Mouse (Mus musculus): ENCODE measurements around the gene Cd44. TPM values are rescaled to one million over a fixed set of nuclear protein-coding genes. Genes with fewer than 3 reads are reported as not detected.

The Cd44 gene
- total RNA-seq, 1 experiment from 2014 or later = 180 TPM

DNA sequence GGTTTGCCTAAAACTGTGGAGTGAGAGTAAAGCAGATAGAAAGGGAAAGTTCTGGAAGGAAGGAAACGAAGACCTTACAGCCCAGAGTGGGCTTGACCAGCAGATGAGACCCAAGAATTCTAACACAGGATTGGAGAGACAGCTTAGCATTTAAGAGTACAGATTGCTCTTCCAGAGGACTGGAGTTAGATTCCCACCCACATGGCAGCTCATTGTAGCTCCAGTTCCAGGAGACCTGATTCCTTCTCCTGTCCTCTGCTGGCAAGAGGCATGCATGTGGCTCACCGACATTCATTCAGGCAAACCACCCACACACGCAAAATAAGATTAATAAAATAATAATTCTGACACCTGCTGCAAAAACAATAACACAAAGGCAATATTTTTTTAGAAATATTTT lies 20.6 kb upstream of the Cd44 start:
- no peak for ATAC-seq (replicated peaks in 1 of 2; ENCODE audit: insufficient read depth in 1 of 2, low FRiP score in 2 of 2, low TSS enrichment in 1 of 2, low read depth in 1 of 2, poor library complexity in 2 of 2, severe bottlenecking in 2 of 2)

GRCm38 (mm10) chr2:102918301-102918700 lies 16.8 kb upstream of the Cd44 start:
- no peak for ATAC-seq (replicated peaks in 1 of 2; ENCODE audit: insufficient read depth in 1 of 2, low FRiP score in 2 of 2, low TSS enrichment in 1 of 2, low read depth in 1 of 2, poor library complexity in 2 of 2, severe bottlenecking in 2 of 2)

DNA sequence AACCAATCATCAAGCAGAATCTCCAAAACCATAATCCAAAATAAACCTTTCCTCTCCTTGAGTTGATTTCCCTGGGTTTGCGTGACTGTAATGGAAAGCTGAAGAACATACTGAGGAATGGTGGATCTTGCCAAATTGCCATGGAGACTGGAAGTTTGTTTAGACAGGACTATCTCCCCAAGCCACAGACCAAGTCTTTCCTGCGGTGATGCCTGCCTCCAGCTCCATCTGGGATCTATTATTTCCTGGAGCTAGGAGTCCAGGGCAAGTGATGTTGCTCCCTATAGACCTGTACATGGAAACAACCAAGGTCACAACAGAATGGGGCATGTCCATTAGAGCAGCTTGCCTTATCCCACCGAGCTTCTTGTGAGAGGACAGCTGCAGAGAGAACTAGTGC lies 15.1 kb upstream of the Cd44 start:
- no peak for ATAC-seq (replicated peaks in 1 of 2; ENCODE audit: insufficient read depth in 1 of 2, low FRiP score in 2 of 2, low TSS enrichment in 1 of 2, low read depth in 1 of 2, poor library complexity in 2 of 2, severe bottlenecking in 2 of 2)

DNA sequence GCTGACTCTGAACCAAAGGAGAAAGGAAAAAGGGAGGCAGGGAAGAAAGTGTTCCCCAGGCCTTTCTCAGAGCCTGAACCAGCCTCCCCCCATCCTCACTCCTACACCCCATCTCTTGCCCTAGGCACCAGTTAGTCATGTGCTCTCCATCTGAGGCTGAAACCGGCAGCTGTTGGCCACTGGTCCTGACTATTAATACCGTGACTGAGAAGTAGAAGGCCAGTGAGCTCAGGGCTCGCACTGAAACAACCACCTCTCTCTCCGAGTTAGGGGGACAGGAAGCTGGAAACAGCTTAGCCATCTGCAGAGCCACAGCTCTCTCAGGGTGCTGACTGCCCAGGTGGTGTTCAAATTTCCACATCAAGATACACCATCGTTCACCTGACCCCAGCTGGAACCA lies 13.2 kb upstream of the Cd44 start:
- ATAC-seq (replicated peaks in 1 of 2; ENCODE audit: insufficient read depth in 1 of 2, low FRiP score in 2 of 2, low TSS enrichment in 1 of 2, low read depth in 1 of 2, poor library complexity in 2 of 2, severe bottlenecking in 2 of 2) = peak in 1 of 2 experiments; percentile 27; a peak in 2 of 4 replicates

DNA sequence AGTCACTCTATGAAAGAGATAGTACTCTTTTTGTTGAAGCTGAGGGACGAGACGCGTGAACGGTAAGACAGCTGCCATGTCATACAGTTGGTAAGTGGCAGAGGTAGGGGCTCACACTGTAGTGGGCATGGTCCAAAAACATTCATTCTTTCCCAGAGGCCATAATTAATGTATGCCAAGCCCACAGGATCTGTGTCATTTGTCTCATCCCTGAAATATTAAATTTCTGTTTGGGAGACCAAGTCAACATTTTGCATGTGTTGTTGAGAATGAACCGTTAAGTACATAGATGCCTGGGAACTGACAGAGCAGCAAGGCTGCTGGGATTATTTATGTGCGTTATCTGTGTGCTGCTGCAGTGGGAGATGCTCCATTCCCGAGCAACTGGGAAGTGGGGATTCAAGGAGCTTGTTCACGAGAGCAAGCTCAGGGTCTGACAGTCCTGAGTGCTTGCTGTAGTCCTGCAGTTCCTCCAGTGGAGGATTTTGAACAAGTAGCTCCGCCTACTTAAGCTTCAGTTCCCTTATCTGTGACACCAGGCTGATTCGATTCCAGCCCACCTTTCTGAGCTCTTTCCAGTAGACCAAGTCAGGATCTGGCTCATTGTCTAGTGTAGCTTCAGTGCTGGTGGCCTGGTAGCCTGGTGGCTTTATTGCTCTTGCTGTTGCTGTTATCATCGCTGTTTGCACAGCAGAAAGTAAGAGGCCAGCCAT lies 12.5 kb upstream of the Cd44 start:
- peak; percentile 81 to 92 for ATAC-seq (replicated peaks in 1 of 2; ENCODE audit: insufficient read depth in 1 of 2, low FRiP score in 2 of 2, low TSS enrichment in 1 of 2, low read depth in 1 of 2, poor library complexity in 2 of 2, severe bottlenecking in 2 of 2)

DNA sequence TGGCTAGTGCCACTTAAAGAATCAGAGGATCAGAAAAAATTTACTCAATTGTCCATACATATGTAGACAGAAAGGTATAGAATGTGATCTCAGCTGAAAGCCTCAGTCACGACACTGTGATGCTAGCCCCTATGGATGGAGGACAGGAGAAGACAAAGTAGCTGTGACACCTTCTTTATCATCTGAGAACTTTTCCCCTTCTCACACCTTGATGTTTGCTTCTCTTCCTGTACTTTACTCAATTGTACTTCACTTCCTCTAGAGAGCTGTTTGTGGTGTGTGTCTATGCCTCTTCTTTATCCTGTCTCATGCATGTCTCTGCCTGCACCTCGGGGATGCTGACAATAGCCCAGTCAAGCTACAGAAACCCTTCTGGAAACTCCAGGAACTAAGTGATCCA lies 11.5 kb upstream of the Cd44 start:
- no peak for ATAC-seq (replicated peaks in 1 of 2; ENCODE audit: insufficient read depth in 1 of 2, low FRiP score in 2 of 2, low TSS enrichment in 1 of 2, low read depth in 1 of 2, poor library complexity in 2 of 2, severe bottlenecking in 2 of 2)

DNA sequence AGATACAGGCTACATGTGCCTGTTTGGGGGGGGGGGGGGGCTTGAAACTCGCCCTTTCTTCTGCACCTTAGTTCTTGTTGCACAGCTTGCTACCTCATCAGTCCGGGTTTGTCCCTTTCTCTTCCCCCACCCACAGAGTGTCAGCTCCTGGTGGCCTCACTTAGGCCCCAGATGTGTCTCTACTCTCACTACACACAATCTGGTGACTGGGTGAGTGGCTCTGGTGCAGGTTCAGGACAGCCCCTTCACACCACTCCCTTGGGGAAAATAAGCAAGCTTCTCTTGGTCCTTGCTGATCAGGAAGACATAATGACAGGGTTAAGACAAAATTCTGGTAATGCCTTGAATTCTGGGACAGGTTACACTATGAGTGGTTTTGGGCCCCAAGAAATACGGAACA lies 11.0 kb upstream of the Cd44 start:
- ATAC-seq (replicated peaks in 1 of 2; ENCODE audit: insufficient read depth in 1 of 2, low FRiP score in 2 of 2, low TSS enrichment in 1 of 2, low read depth in 1 of 2, poor library complexity in 2 of 2, severe bottlenecking in 2 of 2) = no peak

GRCm38 (mm10) chr2:102909403-102909802 lies 7.9 kb upstream of the Cd44 start:
- no peak for ATAC-seq (replicated peaks in 1 of 2; ENCODE audit: insufficient read depth in 1 of 2, low FRiP score in 2 of 2, low TSS enrichment in 1 of 2, low read depth in 1 of 2, poor library complexity in 2 of 2, severe bottlenecking in 2 of 2)

- no peak for ATAC-seq (replicated peaks in 1 of 2; ENCODE audit: insufficient read depth in 1 of 2, low FRiP score in 2 of 2, low TSS enrichment in 1 of 2, low read depth in 1 of 2, poor library complexity in 2 of 2, severe bottlenecking in 2 of 2)
Observed at GRCm38 (mm10) chr2:102905604-102906003, 4.1 kb upstream of the Cd44 start.

- ATAC-seq (replicated peaks in 1 of 2; ENCODE audit: insufficient read depth in 1 of 2, low FRiP score in 2 of 2, low TSS enrichment in 1 of 2, low read depth in 1 of 2, poor library complexity in 2 of 2, severe bottlenecking in 2 of 2) = no peak
Observed at GRCm38 (mm10) chr2:102901828-102902223, 361 bp upstream of the Cd44 start.

DNA sequence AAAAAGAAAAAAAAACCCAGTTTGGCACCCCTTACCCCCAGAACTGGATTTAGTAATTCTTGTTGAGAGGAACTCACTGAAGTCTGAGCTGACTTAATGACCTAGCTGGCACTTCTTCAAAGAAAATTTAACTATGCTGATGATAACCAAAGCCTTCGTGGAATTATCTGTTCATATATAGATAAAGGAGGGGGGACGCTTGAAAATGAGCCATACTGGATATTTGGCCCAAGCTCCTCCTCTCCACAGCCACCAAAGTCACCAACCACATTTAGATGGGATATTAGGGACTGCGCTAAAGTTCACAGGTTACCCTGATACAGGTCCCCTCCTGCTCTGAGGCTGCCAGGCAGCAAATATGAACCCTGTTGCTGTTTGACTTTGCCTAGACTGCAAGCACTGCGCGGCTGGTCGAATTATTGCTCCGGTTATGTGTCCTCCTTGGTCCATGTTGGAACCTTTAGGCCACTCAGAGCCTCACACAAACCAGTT lies 1.2 kb downstream of the Cd44 start:
- ATAC-seq (replicated peaks in 1 of 2; ENCODE audit: insufficient read depth in 1 of 2, low FRiP score in 2 of 2, low TSS enrichment in 1 of 2, low read depth in 1 of 2, poor library complexity in 2 of 2, severe bottlenecking in 2 of 2) = no peak

DNA sequence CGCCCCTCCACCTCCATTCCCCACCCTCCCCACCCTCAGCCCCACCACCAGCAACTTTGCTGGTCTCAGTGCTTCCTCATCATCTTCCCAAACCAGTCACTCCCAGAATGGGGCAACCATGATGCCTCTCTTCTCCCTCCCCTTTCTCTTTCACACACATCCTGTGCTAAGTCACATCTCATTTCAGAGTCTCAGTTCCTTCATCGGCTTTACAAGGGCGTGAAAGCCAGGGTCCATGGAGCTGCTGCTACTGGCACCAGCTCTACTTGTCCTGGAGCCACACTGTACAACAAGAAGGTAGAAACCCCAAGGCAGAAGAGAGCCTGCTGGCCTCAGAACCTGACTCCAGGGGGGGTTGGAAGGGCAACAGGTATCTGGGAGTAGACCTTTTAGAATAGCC lies 2.2 kb downstream of the Cd44 start:
- ATAC-seq (replicated peaks in 1 of 2; ENCODE audit: insufficient read depth in 1 of 2, low FRiP score in 2 of 2, low TSS enrichment in 1 of 2, low read depth in 1 of 2, poor library complexity in 2 of 2, severe bottlenecking in 2 of 2) = peak; percentile 25 to 38; a peak in 3 of 4 replicates

DNA sequence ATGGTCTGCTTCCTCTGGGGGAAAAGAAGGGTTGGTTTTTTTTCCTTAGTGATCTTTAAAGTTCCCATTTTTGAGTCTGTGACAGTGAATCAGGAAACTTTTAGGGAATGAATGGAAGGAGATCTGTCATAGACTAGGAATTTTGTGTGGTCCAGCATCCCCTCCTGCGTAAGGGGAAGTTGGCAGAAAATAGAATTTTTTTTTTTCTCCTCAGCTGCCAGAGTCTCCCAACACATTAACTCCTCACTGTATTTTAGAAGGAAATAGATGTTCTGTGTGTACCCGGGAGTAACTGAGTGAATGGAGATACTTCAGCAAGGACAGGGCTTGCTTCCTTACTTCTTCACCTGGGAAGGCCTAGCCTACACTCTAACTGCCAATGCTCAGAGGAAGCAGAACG lies 2.9 kb downstream of the Cd44 start:
- no peak for ATAC-seq (replicated peaks in 1 of 2; ENCODE audit: insufficient read depth in 1 of 2, low FRiP score in 2 of 2, low TSS enrichment in 1 of 2, low read depth in 1 of 2, poor library complexity in 2 of 2, severe bottlenecking in 2 of 2)

- no peak for ATAC-seq (replicated peaks in 1 of 2; ENCODE audit: insufficient read depth in 1 of 2, low FRiP score in 2 of 2, low TSS enrichment in 1 of 2, low read depth in 1 of 2, poor library complexity in 2 of 2, severe bottlenecking in 2 of 2)
Observed at GRCm38 (mm10) chr2:102896154-102896553, 5.3 kb downstream of the Cd44 start.

DNA sequence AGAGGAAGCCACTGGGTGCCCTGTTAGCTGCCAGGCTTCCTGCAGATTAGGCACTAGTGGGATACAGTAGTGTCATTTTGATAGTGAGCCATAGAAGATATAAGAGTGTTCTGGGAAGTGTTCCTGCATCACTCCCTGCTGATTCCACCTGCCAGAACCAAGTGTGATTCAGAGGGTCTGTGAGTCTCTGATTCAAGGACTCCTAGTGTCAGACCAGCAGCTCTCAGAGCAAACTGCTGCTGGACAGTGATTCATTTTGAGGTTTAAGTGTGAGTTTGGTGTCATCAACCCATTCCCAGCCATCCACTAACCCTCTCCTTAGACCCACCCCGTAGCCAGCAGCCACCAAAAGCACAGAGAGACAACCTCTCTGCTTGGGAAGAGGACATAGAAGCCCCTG lies 6.3 kb downstream of the Cd44 start:
- no peak for ATAC-seq (replicated peaks in 1 of 2; ENCODE audit: insufficient read depth in 1 of 2, low FRiP score in 2 of 2, low TSS enrichment in 1 of 2, low read depth in 1 of 2, poor library complexity in 2 of 2, severe bottlenecking in 2 of 2)

DNA sequence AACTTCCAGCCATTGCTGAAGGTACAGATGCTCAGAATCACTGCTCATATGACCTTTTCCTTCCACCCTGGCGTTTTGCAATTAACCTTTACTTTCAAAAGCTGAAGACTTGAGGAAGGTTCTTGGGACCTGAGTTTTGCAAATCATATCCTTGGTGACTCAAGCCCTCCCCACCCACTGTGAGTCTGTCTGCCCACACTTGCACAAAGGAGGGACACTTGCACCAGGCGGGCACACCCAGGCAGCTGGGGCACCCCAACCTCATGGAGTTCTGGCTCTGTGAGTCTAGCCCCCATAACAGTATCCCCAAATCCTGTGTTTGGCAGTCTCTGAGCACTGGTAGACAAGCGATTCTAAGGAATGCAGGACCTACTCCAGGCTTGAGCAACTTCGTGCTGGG lies 6.7 kb downstream of the Cd44 start:
- peak in 1 of 2 experiments; percentile 34; a peak in 1 of 4 replicates for ATAC-seq (replicated peaks in 1 of 2; ENCODE audit: insufficient read depth in 1 of 2, low FRiP score in 2 of 2, low TSS enrichment in 1 of 2, low read depth in 1 of 2, poor library complexity in 2 of 2, severe bottlenecking in 2 of 2)

DNA sequence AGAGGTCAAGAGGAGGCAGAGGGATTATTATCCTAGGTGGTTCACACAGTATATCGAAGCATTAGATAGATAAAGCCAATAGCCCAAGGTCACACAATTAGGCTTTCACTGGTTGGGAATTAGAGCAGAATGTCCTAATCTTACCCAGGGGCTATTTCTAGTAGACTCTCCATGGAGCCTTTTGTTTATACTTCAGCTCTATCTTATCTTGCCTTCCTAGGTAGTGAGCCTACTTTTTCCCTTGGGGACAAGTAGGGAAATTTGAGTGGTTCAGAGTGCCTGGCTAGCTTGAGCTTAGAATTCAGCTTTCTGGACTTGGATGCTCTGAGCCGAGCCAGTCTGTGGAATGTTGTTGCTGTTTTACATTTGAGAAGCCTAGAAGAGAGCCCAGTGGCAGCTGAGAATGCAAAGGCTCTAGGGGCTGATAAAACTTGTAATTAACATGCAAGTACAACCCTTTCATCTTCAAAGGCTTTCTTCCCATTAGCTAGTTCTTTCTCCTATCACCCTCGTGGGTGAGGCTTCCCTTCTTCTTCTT lies 12.7 kb downstream of the Cd44 start:
- ATAC-seq (replicated peaks in 1 of 2; ENCODE audit: insufficient read depth in 1 of 2, low FRiP score in 2 of 2, low TSS enrichment in 1 of 2, low read depth in 1 of 2, poor library complexity in 2 of 2, severe bottlenecking in 2 of 2) = no peak

DNA sequence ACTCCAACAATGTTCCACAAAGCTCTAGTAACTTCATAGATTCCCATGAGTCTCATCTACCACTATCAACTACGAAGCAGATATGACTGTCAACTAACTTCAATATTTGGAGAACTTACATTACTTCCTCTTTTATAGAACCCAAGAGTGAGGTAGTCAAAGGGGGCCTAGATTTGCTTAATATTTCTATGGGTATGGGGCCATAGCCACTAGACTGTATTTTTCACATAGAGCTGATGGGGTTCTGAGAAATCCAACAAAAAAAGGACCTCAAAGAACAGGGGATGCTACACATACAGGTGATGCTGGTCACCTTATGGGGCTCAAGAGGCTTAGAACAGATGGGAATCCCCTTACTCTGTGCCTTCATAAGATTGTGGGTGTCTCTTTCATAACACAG lies 14.3 kb downstream of the Cd44 start:
- ATAC-seq (replicated peaks in 1 of 2; ENCODE audit: insufficient read depth in 1 of 2, low FRiP score in 2 of 2, low TSS enrichment in 1 of 2, low read depth in 1 of 2, poor library complexity in 2 of 2, severe bottlenecking in 2 of 2) = peak; percentile 61 to 65; a peak in 3 of 4 replicates

DNA sequence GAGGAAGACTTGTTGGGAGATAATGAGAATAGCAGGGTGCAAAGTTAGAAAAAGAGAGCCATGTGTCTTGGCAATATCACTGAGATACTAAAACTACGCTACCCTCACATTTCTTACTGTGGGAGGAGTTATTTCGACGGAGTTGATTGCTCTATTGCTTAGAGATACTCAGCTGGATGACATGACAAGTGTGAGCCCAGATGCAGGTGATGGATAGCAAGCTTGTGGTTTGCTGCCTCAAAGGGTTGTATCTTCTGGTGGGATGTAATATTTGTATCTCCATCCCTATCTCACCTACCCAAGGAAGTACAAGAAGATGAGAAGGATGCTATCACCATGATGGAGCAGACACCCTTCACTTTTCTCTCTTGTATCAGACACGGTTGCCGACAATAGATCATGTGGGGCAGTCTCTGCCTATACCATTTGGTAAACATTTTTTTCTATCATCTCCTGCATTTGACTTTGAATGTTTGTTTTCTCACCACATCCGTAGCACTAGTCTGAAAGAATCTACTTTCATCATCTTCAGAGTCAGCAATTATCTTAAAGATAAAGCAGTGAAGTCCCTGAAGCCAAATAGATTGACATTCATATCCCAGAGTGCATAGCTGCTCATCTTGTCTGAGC lies 15.0 kb downstream of the Cd44 start:
- ATAC-seq (replicated peaks in 1 of 2; ENCODE audit: insufficient read depth in 1 of 2, low FRiP score in 2 of 2, low TSS enrichment in 1 of 2, low read depth in 1 of 2, poor library complexity in 2 of 2, severe bottlenecking in 2 of 2) = no peak

Data from hematopoietic stem cell, adult 5-6 weeks (primary cell).